Mouse (Mus musculus): ENCODE measurements around the gene Trabd2b.

The Trabd2b gene

DNA sequence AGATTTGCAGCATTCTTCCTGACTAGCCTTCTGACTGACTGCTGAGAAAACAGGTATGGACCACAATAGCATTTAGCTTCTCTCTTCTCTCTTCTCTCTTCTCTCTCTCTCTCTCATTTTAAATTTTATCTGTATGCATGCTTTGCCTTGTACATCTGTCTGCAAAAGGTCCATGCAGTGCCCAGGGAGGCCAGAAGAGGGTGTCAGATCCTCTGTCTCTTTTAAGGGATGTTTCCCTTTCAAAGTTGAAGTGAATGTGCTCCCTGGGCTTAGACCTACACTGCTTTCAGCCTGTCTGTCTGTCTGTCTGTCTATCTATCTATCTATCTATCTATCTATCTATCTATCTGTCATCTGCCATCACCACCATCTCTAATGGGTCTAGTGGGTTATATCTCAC, 8.9 kb upstream of the Trabd2b start:
- in situ Hi-C loops (cut with MboI, MseI): no loop called here

DNA sequence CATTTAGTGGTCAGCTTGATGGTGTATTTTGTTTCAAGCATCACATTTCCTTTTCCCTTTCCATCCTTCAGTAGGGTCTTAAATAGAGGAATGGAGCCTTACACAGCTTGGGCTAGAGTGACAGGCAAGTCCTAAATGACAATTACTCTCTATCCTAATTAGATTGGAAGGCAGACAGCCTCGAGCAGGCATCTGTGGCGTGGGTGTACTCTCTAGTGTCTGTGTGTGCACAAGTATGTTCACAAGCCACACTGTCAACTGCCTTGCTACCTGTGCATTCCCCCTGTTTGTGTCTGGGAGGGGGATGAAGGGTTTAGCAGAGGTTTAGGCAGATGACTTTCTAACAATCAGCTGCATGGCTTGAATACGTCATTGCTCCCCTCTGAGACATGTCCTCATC, 6.7 kb upstream of the Trabd2b start:
- in situ Hi-C loops (cut with MboI, MseI): no loop called here

DNA sequence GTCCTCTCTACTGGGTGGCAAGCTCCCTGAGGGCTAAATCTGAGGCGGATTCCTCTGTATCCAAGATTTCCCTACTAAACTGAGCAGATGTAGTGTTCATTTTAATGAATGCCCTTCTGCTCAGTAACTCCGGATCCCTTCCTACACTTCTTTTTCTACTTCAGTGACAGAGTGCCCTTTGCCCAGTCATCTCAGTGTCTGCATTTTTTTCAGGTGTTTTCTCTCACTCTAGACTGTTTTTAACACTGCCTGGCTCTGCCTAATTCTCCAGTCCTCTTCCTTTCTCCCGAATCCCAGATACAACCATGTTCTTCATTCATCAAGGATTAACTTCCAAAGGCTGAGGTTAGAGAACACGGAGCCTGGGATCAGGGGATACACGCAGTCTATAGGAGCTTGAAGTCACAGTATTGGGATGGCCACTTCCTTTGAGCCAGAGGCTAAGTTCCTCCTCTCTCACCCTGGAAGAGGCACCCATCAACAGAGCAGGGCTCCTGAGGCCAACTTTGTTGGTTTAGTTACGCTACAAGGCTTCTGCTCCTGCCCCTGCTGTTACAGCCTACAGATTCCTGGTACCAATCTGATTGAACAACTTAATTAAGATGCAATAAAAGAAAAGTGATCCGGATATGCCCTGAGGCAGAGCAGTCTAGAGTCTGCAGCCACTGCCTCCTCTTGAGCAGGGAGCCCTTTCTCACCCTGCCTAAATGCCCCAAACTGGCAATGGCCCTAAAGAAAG, 4.4 kb upstream of the Trabd2b start:
- in situ Hi-C loops (cut with MboI, MseI): no loop called here

DNA sequence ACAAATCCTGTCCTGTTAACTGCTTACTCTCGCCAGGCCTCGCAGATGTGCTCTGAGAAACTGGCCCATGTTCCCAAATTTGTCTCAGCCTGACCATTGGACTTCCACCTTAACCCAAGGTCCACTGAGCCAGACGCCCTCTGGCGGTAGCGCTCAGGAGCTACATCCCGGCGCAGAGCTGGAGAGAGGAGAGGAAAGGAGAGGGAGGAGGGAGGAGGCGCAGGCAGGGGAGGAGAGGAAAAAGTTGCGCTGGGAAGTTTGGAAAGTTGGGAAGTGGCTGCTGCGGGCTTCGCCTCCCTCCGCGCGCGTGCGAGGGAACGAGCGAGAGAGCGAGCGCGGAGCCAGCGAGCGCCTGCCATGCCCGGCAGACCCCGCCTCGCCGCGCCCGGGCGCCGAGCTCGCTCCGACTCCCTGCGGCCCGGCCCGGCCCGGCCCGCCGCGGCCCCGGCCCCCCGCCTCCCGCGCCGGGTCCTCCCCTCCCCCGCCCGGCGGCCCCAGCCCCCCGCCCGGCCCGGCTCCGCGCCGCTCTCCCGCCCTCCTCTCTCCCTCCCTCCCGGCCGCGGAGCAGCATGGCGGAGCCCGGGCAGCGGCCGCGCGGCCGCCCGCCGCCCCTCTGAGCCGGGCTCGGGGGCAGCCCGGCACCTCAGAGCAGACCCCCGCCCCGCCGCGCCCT, 706 bp upstream of the Trabd2b start:
- in situ Hi-C loops (cut with MboI, MseI): no loop called here

DNA sequence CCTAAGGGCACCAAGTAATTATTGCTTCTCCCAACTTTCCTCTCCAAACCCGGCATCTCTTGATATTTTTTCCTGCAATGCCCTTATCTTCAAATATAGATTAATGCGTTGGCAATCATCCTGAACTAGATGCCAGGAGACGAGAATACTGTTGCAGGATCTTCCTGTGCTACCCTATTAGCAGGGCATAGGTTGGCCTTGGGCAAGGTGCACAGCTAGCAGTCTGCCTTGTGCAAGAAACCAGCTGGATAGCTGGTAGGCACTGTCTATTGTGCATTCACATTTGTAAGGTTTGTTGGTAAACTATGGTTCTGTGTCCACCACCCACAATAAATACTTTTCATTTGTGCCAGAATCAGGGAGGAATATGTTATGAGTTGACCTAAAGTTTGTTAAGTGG, 992 bp downstream of the Trabd2b start:
- in situ Hi-C loops (cut with MboI, MseI): no loop called here

DNA sequence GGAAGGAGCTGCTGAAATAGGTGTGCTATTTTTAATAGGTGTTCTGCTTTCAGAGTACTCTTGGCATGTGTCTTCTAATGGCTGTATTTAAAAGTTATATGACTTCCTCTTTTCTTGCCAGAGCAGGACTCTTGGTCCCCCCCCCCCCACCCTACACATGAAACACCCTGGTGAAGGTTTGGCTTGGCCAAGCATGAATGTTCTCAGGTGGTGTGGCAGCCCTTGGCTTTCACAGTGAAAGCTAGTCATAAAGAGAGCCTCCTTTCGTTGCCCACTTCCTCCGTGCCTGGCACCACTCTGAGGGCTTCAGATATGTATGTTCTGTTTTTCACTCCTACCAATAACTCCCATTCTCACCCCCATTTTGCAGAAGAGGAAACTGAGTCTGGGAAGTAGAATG, 1.8 kb downstream of the Trabd2b start:
- in situ Hi-C loops (cut with MboI, MseI): no loop called here

DNA sequence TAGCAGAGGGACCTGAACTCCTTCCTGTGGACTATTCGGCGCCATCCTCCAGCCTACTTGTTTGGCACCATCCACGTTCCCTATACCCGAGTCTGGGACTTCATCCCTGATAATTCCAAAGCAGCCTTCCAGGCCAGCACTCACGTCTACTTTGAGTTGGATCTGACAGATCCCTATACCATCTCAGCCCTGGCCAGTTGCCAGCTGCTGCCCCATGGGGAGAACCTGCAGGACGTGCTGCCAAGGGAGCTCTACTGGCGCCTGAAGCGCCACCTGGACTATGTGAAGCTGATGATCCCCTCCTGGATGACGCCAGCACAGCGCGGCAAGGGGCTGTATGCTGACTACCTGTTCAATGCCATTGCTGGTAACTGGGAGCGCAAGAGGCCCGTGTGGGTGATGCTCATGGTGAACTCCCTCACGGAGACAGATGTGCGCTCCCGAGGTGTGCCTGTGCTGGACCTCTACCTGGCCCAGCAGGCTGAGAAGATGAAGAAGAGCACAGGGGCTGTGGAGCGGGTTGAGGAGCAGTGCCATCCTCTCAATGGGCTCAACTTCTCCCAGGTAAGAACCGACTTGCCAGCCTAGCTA, 2.5 kb downstream of the Trabd2b start:
- in situ Hi-C loops (cut with MboI, MseI): no loop called here

DNA sequence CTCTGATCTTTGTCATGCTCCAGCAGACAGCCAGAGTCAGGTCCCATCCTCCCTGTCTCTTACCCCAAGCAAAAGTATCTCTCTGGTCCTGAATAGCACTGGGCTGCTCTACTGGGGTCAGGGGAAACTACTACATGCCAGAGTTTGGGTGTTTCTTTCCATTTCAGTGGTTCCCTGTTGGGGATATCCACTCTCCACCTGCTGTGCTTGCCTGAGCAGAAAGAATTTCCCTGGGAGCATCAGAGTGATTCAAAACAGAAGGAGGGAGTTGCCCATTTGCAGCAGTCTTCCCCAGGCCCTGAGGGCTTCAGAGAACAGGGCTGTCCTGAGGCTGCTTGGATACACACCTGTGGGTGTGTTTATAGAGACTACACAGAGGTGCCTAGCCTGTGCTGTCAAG, 3.0 kb downstream of the Trabd2b start:
- in situ Hi-C loops (cut with MboI, MseI): no loop called here

GRCm38 (mm10) chr4:114410026-114410425, 3.5 kb downstream of the Trabd2b start:
- in situ Hi-C loops (cut with MboI, MseI): no loop called here

GRCm38 (mm10) chr4:114410443-114410842, 3.9 kb downstream of the Trabd2b start:
- in situ Hi-C loops (cut with MboI, MseI): no loop called here

DNA sequence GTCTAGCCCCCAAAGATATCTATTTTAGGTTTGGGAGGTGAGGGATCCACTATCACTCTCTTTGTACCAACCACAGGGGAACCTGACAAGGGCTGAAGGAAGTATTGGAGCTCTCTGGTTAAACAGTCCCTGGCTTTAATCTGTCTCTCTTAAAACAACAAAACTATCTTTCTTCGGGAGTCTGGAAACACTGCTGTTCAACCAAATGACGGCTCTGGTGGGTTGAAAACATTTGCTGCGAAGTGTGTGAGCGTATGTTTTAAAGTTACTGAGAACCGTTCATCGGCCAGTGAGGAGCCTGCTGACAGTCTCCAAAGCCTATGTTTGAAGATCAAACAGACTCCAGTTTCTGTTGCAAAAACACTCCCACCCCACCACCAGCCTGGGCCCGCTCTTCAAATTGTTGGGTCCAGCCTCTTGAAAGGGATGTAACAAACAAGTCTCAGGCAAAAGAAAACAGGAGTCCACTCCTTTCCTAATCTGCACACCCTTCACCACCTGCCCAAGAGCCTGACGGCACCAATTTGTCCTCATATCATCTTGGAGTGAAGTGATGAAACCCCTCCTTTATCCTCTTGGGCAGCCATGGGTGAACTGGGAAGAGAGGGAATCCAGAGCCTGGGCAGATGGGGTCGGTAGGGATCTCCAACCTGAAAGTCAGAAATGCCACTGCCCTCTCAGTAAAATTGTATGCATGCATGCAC, 4.6 kb downstream of the Trabd2b start:
- in situ Hi-C loops (cut with MboI, MseI): no loop called here

GRCm38 (mm10) chr4:114411846-114412390, 5.4 kb downstream of the Trabd2b start:
- in situ Hi-C loops (cut with MboI, MseI): no loop called here

- in situ Hi-C loops (cut with MboI, MseI): no loop called here
Measured at GRCm38 (mm10) chr4:114415925-114416645, 9.6 kb downstream of the Trabd2b start.

- in situ Hi-C loops (cut with MboI, MseI): no loop called here
Measured at GRCm38 (mm10) chr4:114420154-114420553, 13.6 kb downstream of the Trabd2b start.

DNA sequence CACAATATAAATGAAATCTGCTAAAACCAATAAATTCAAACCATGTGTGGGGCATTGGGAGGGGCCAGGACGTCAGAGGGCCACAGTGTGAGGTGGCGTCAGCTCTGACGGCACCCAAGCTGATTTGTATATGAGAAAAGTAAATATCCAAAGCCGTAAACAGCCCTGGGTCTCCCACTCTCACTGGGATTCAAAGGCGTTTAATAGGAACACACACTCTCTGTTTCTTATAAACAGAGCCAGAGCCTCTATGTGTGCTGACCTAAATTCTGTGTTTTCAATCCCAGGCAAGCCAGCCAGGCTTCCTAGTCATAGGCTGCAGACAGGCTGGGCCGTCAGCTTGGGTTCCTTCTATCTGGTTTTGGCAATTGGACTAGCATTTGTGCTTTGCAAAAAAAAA, 16.6 kb downstream of the Trabd2b start:
- in situ Hi-C loops (cut with MboI, MseI): no loop called here

- in situ Hi-C loops (cut with MboI, MseI): no loop called here
Measured at GRCm38 (mm10) chr4:114425808-114426207, 19.3 kb downstream of the Trabd2b start.

DNA sequence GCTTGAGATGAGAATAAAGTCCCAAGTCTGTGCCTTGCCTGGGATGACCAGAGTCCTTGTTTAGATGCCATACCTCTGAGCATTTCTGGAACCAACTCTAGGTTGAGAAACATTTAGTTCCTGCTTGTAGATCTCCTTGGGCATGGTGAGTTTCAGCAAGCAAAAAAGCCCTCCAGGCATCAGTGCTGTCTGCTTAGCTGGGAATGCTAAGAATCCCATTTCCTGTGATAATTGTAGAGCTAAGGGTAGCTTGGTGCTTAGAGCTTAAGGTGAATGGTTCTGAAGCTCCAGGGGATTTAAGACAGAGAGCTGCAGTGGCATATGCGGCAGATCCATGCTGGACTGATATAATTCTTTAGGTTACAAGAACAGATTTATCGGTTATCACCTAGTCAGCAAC, 26.2 kb downstream of the Trabd2b start:
- in situ Hi-C loops (cut with MboI, MseI): no loop called here

DNA sequence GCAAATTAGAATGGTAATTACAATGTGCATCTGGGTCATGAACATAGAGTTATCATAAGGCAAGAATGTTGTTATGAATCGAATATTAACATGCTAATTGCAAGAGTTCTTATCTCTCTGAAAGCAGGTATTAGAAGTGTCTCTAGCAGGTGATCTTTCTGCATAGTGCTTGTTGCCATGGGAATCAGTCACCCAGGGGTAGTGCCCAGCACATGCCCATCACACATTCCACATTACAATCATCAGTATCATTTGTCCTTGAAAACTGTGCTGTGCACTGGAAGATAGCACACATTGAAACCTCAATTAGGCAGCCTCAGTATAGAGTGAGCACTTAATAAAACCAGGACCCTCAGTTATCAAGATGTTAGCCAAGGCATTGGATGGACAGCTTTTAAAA, 26.9 kb downstream of the Trabd2b start:
- in situ Hi-C loops (cut with MboI, MseI): no loop called here

- in situ Hi-C loops (cut with MboI, MseI): no loop called here
Measured at GRCm38 (mm10) chr4:114434766-114435165, 28.2 kb downstream of the Trabd2b start.

DNA sequence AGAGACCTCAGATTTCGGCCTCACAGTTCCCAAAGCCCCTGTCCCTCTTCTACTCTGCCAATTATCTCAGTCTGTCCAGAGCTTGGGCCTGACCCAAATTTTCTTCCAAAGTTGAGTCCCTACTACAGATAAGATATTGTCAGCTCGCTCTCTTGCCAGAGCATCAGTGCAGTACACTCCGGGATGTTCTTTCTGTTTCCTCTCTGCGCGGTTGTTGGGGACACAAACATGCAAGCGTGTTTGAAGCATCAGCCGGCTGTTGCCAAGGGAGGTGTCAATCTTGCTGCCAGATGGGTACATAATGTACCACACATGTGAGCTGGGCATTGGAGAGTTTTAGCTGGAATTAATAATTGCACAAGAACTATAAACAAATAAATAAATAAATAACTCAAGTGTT, 28.9 kb downstream of the Trabd2b start:
- in situ Hi-C loops (cut with MboI, MseI): no loop called here

DNA sequence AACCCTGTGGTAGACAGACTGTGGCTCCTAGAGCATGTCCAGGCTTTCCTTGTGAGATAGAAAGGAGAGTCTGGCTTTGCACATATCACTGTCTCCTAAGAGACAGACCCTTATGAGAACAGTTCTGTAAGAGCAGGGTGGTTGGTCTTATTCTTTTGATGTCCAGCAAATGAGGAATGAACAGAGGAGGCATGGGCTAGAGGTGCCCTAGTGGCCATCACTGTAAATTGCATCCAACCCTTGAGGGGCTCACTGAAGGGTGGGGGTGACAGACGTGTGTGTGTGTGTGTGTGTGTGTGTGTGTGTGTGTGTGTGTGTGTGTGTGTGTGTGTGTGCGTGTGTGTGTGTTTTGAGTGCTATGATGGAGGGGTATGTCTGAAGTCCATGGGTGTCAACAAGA, 32.2 kb downstream of the Trabd2b start:
- in situ Hi-C loops (cut with MboI, MseI): no loop called here

DNA sequence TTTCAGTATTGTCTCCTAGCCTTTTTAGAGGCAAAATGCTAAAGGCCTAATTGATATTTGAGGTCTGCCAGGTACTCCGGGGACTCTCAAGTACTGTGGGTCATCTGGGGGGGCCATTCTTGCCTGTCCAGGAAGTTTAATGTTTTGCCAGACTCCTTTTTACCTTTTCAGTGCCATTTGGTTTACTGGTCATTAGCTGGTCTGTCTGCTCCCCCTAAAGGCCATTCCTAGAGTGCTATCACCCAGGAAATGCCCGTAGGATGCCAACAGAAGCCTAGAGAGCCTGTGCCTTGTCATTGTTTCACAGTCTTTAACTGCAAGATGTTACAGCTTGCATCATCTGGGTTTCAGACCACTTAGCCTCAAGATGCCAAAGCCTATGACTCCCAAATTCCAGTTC, 35.7 kb downstream of the Trabd2b start:
- in situ Hi-C loops (cut with MboI, MseI): no loop called here

All from T-helper 2 cell (primary cell).